Mouse (Mus musculus): ENCODE results near the gene U2af1. TPM values are rescaled to one million over a fixed set of nuclear protein-coding genes. Genes with fewer than 3 reads are reported as not detected.

Gene U2af1
- total RNA-seq, 2 experiments from 2014 or later = 69.9 to 83.9 TPM

GRCm38 (mm10) chr17:31670163-31670562, 11.5 kb upstream of the U2af1 start:
- DNase-seq = peak; percentile 39
- intact Hi-C loops (cut with DNase I; ENCODE audit: low total_unique reads) = no loop called here

- DNase-seq = no peak
- intact Hi-C loops (cut with DNase I; ENCODE audit: low total_unique reads) = loop anchor here (10.0 kb wide), 1 partner anchor 284 kb away; the partner anchor contains the start of gene Pde9a
Observed at GRCm38 (mm10) chr17:31668306-31668705, 9.6 kb upstream of the U2af1 start.

- intact Hi-C loops (cut with DNase I; ENCODE audit: low total_unique reads) = loop anchor here (5.0 to 10.0 kb wide), 2 partner anchors 137 to 280 kb away; partner anchors contain the start of gene Pde9a
Observed at GRCm38 (mm10) chr17:31664760-31665159, 6.1 kb upstream of the U2af1 start.

GRCm38 (mm10) chr17:31662855-31663254, 4.2 kb upstream of the U2af1 start:
- intact Hi-C loops (cut with DNase I; ENCODE audit: low total_unique reads) = loop anchor here (5.0 to 10.0 kb wide), 2 partner anchors 136 to 278 kb away; partner anchors contain the start of gene Pde9a
- DNase-seq = no peak

More at GRCm38 (mm10) chr17:31664760-31665159, 6.1 kb upstream of the U2af1 start:
- peak; percentile 84 for DNase-seq

- DNase-seq = no peak
- intact Hi-C loops (cut with DNase I; ENCODE audit: low total_unique reads) = loop anchor here (5.0 to 10.0 kb wide), 2 partner anchors 133 to 276 kb away; partner anchors contain the start of gene Pde9a
Observed at GRCm38 (mm10) chr17:31660661-31661250, 2.1 kb upstream of the U2af1 start.

GRCm38 (mm10) chr17:31658136-31658467, 590 bp downstream of the U2af1 start:
- intact Hi-C loops (cut with DNase I; ENCODE audit: low total_unique reads) = loop anchor here (5.0 to 10.0 kb wide), 2 partner anchors 93 to 141 kb away; partner anchors contain the start of genes Pknox1 and Wdr4
- no peak for DNase-seq

- DNase-seq = no peak
- intact Hi-C loops (cut with DNase I; ENCODE audit: low total_unique reads) = loop anchor here (5.0 to 10.0 kb wide), 2 partner anchors 93 to 140 kb away; partner anchors contain the start of genes Pknox1 and Wdr4
Observed at GRCm38 (mm10) chr17:31657141-31657983, 1.3 kb downstream of the U2af1 start.

GRCm38 (mm10) chr17:31656682-31657081, 2.0 kb downstream of the U2af1 start:
- intact Hi-C loops (cut with DNase I; ENCODE audit: low total_unique reads) = loop anchor here (5.0 to 10.0 kb wide), 2 partner anchors 92 to 139 kb away; partner anchors contain the start of genes Pknox1 and Wdr4
- DNase-seq = no peak

GRCm38 (mm10) chr17:31655366-31655765, 3.3 kb downstream of the U2af1 start:
- intact Hi-C loops (cut with DNase I; ENCODE audit: low total_unique reads) = loop anchor here (5.0 to 10.0 kb wide), 2 partner anchors 91 to 138 kb away; partner anchors contain the start of genes Pknox1 and Wdr4
- DNase-seq = no peak

GRCm38 (mm10) chr17:31653277-31653676, 5.4 kb downstream of the U2af1 start:
- DNase-seq = no peak
- intact Hi-C loops (cut with DNase I; ENCODE audit: low total_unique reads) = loop anchor here (10.0 kb wide), 1 partner anchor 88 kb away; the partner anchor contains the start of gene Pknox1

- intact Hi-C loops (cut with DNase I; ENCODE audit: low total_unique reads) = loop anchor here (10.0 kb wide), 1 partner anchor 87 kb away; the partner anchor contains the start of gene Pknox1
- DNase-seq = no peak
Observed at GRCm38 (mm10) chr17:31652152-31652551, 6.5 kb downstream of the U2af1 start.

GRCm38 (mm10) chr17:31646199-31647002, 12.3 kb downstream of the U2af1 start:
- intact Hi-C loops (cut with DNase I; ENCODE audit: low total_unique reads) = no loop called here
- no peak for DNase-seq

GRCm38 (mm10) chr17:31642913-31643312, 15.8 kb downstream of the U2af1 start:
- DNase-seq = no peak

GRCm38 (mm10) chr17:31642331-31642730, 16.4 kb downstream of the U2af1 start:
- intact Hi-C loops (cut with DNase I; ENCODE audit: low total_unique reads) = no loop called here

More at GRCm38 (mm10) chr17:31642913-31643312, 15.8 kb downstream of the U2af1 start:
- intact Hi-C loops (cut with DNase I; ENCODE audit: low total_unique reads) = no loop called here

GRCm38 (mm10) chr17:31639651-31640050, 19.0 kb downstream of the U2af1 start:
- DNase-seq = no peak
- intact Hi-C loops (cut with DNase I; ENCODE audit: low total_unique reads) = no loop called here

More at GRCm38 (mm10) chr17:31642331-31642730, 16.4 kb downstream of the U2af1 start:
- no peak for DNase-seq

- intact Hi-C loops (cut with DNase I; ENCODE audit: low total_unique reads) = no loop called here
- peak; percentile 52 for DNase-seq
Observed at GRCm38 (mm10) chr17:31637866-31638570, 20.7 kb downstream of the U2af1 start.

- DNase-seq = peak; percentile 85
- intact Hi-C loops (cut with DNase I; ENCODE audit: low total_unique reads) = no loop called here
Observed at GRCm38 (mm10) chr17:31636942-31637811, 21.5 kb downstream of the U2af1 start, which contains the start of gene Cbs. Gene Cbs, minus strand, starts transcription at chr17:31637238.

Measured in gastrocnemius, postnatal 14 days (tissue).